ENCODE assay signal across 17 mouse cellular contexts in the genomic region with DNA sequence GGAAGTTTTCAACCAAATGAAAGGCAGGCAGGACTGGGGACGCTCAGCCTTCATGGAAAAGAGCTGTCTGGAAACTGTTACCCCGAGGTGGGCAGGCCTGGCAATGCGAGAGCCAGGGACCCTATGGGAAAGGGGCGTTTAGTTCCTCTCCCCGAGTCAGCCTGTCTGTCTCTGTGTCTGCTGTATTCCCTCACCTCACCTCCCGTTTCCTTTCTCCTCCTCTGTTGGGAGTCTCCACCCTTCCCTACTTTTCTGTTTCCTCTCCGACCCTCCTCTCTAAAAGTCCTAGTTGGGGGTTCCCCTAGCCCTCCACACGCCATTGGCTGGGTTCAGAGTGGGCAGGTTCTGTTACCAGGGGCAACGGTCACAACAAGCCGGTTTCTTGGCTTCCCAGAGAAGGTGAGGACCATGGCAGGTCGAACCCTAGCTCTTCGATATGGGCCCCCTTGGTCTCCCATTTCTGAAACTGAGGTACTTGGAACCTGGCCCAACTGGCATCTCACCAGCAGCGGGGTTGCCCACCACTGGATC. TPM values are rescaled to one million over a fixed set of nuclear protein-coding genes. Genes with fewer than 3 reads are reported as not detected.
DNase-seq lines count a peak whose midpoint lies in the region; ATAC-seq and TF ChIP-seq lines count a peak whose summit lies in the region.
"Had no signal": no experiment of that assay in that cellular context is flagged by ENCODE, and none has a peak within 500 bp of the region (broad histone marks: within the 10 kb centered on the region; RNA-seq: fewer than 3 reads in every experiment).

No protein-coding gene starts in this region.

- ATAC-seq in limb, embryonic 11.5 days (ENCODE audit: insufficient number of reproducible peaks, low FRiP score, low TSS enrichment, low read depth), result no peak
- ATAC-seq: forebrain, postnatal 0 days; midbrain, embryonic 15.5 days had no signal

- peaks cover 13% of the 10 kb centered on the region for H3K36me3 ChIP-seq in limb, embryonic 11.5 days (ENCODE audit: control insufficient read depth, insufficient read depth, low read length)

- H3K9ac ChIP-seq in limb, embryonic 11.5 days (ENCODE audit: low read length), result 0 out of 2 replicates have a peak overlapping the region, but pooled peaks have one; percentile 30
- H3K9ac ChIP-seq: forebrain, postnatal 0 days; heart, embryonic 15.5 days; hindbrain, embryonic 15.5 days; midbrain, embryonic 15.5 days had no signal

- H3K27ac ChIP-seq in gastrocnemius, adult 2 months, result no peak overlapping the region
- H3K27ac ChIP-seq in limb, embryonic 11.5 days (replicated peaks; ENCODE audit: low read depth, low read length), result no peak overlapping the region
- H3K27ac ChIP-seq: heart, embryonic 15.5 days; hindbrain, embryonic 15.5 days; midbrain, embryonic 15.5 days had no signal

- peaks cover 22% of the 10 kb centered on the region for H3K4me1 ChIP-seq in limb, embryonic 11.5 days (ENCODE audit: control insufficient read depth, insufficient read depth, low read length)

- 9% methylated on average over 13 of the region's 13 CpGs for WGBS in limb, embryonic 11.5 days

- peak; percentile 5 for DNase-seq in gastrocnemius, adult 2 months
- no peak for DNase-seq in gastrocnemius, postnatal 25 days
- DNase-seq in kidney, postnatal 4 days, result peak; percentile 22 to 25
- DNase-seq in kidney, adult 18-20 months, result no peak
- DNase-seq in R1 (ENCODE audit: low read depth, low spot score), result peak; percentile 46
- peak; percentile 49 for DNase-seq in limb, embryonic 11.5 days (ENCODE audit: low spot score)
- DNase-seq in adrenal gland, postnatal 14 days, result no peak
- DNase-seq in right cerebral cortex, postnatal 10 days (ENCODE audit: low spot score in 2 of 2), result no peak
- DNase-seq: adrenal gland, adult 8-10 months; forebrain, postnatal 0 days; gastrocnemius, postnatal 14 days; kidney, postnatal 36 days; thymus, postnatal 14 days had no signal

- H3K4me2 ChIP-seq in limb, embryonic 11.5 days (ENCODE audit: low read depth, severe bottlenecking), result 0 out of 2 replicates have a peak overlapping the region, but pooled peaks have one; percentile 7
- H3K4me2 ChIP-seq: heart, embryonic 15.5 days; hindbrain, embryonic 15.5 days; liver, embryonic 11.5 days; midbrain, embryonic 15.5 days had no signal

- H3K4me3 ChIP-seq in gastrocnemius, adult 2 months, result no peak overlapping the region
- H3K4me3 ChIP-seq in limb, embryonic 11.5 days (ENCODE audit: low read depth, low read length), result no peak overlapping the region
- H3K4me3 ChIP-seq: heart, embryonic 15.5 days; hindbrain, embryonic 15.5 days; midbrain, embryonic 15.5 days had no signal

- TF ChIP-seq CTCF in gastrocnemius, adult 2 months (IDR thresholded peaks at IDR 0.05), result no peak

- H3K9me3 ChIP-seq in limb, embryonic 11.5 days (ENCODE audit: control insufficient read depth, low read length), result no peaks in the 10 kb centered on the region
- H3K9me3 ChIP-seq: heart, embryonic 15.5 days; hindbrain, embryonic 15.5 days; midbrain, embryonic 15.5 days had no signal

- intact Hi-C loops in gastrocnemius, adult 2 months (cut with DNase I), result loop anchor here (2.0 kb wide), 1 partner anchor 13 kb away; no protein-coding TSS in a partner anchor

- H3K27me3 ChIP-seq in limb, embryonic 11.5 days (ENCODE audit: control insufficient read depth, insufficient read depth, low read length), result peaks cover 68% of the 10 kb centered on the region

RNA-seq across cellular contexts. Expression of gene Lhb, which starts 2.6 kb away (rescaled TPM):
- total RNA-seq in gastrocnemius, adult 2 months (2021), result under 1 TPM; 0.51 to 0.73 TPM
- 1 to 10 TPM in 1 of 2 experiments, not detected in 1; 1.6 TPM for total RNA-seq in gastrocnemius, postnatal 25 days (2021)
- polyA plus RNA-seq in limb, embryonic 11.5 days (2014; fragmentation: Nextera tagmentation; extraction: Ambion mirVana), result not detected in 2 replicates
- total RNA-seq in adrenal gland, postnatal 14 days (2021), result not detected in 2 replicates
- total RNA-seq: adrenal gland, adult 8-10 months had no signal
- polyA plus RNA-seq: heart, embryonic 15.5 days had no signal

RNA-seq across cellular contexts. Expression of gene Ntf5, which starts 4.5 kb away (rescaled TPM):
- 1 to 10 TPM; 3.6 to 4.9 TPM for total RNA-seq in gastrocnemius, adult 2 months (2021)
- 1 to 10 TPM; 3.9 to 6.6 TPM for total RNA-seq in gastrocnemius, postnatal 25 days (2021)
- 3.8 and 4.1 TPM in 2 replicates for polyA plus RNA-seq in limb, embryonic 11.5 days (2014; fragmentation: Nextera tagmentation; extraction: Ambion mirVana)
- not detected in 2 replicates for total RNA-seq in adrenal gland, postnatal 14 days (2021)

RNA-seq across cellular contexts. Expression of gene Kcna7, which starts 12.6 kb away (rescaled TPM):
- 10 to 100 TPM; 68.4 to 95.8 TPM for total RNA-seq in gastrocnemius, adult 2 months (2021)
- 100 to 1,000 TPM in 1 of 2 experiments, 10 to 100 TPM in 1; 73.7 to 107 TPM for total RNA-seq in gastrocnemius, postnatal 25 days (2021)
- polyA plus RNA-seq in limb, embryonic 11.5 days (2014; fragmentation: Nextera tagmentation; extraction: Ambion mirVana), result not detected in 2 replicates
- not detected in 2 replicates for total RNA-seq in adrenal gland, postnatal 14 days (2021)
- total RNA-seq: adrenal gland, adult 8-10 months had no signal
- polyA plus RNA-seq: forebrain, postnatal 0 days; hindbrain, embryonic 15.5 days; liver, embryonic 11.5 days; midbrain, embryonic 15.5 days had no signal

RNA-seq across cellular contexts. Expression of gene Gys1, which starts 16.6 kb away (rescaled TPM):
- 100 to 1,000 TPM; 279 to 365 TPM for total RNA-seq in gastrocnemius, adult 2 months (2021)
- total RNA-seq in gastrocnemius, postnatal 25 days (2021), result 100 to 1,000 TPM; 243 to 327 TPM
- 39.1 and 41.8 TPM in 2 replicates for polyA plus RNA-seq in limb, embryonic 11.5 days (2014; fragmentation: Nextera tagmentation; extraction: Ambion mirVana)
- total RNA-seq in adrenal gland, postnatal 14 days (2021), result 55.4 and 62.8 TPM in 2 replicates

RNA-seq across cellular contexts. Expression of gene Ruvbl2, which starts 19.9 kb away (rescaled TPM):
- 10 to 100 TPM; 18.2 to 28.1 TPM for total RNA-seq in gastrocnemius, adult 2 months (2021)
- total RNA-seq in gastrocnemius, postnatal 25 days (2021), result 10 to 100 TPM; 23.3 to 23.8 TPM
- polyA plus RNA-seq in limb, embryonic 11.5 days (2014; fragmentation: Nextera tagmentation; extraction: Ambion mirVana), result 184 and 187 TPM in 2 replicates
- 55.5 and 62.8 TPM in 2 replicates for total RNA-seq in adrenal gland, postnatal 14 days (2021)

Comparison
In these comparisons a context has a peak if more than half of its experiments do, and no peak if none do; other contexts are left out.
1. DNase-seq: peak in gastrocnemius, adult 2 months (single experiment), kidney, postnatal 4 days (2 of 2), R1 (single experiment) and limb, embryonic 11.5 days (single experiment); none in gastrocnemius, postnatal 25 days (single experiment), kidney, adult 18-20 months (single experiment), adrenal gland, postnatal 14 days (single experiment) and right cerebral cortex, postnatal 10 days (0 of 2).
2. RNA of gene Kcna7, which starts 12.6 kb away (total RNA-seq): 73.7 to 107 TPM in gastrocnemius, postnatal 25 days and 68.4 to 95.8 TPM in gastrocnemius, adult 2 months; not detected in adrenal gland, postnatal 14 days; every median in the first group is over 10 times any median in the second.